Mouse (Mus musculus) adrenal gland (tissue): ENCODE results near the gene Med23.

Experiments used
- intact Hi-C: fragments of 180-260 bp; cut with DNase I; formaldehyde crosslinking; loops from one replicate; pipeline ENCODE4 v1.15.1; 2025
- long read RNA-seq, 2 experiments: library from polyadenylated mRNA; unstranded; transcript quantifications; one replicate each; pipeline ENCODE4 v2.0.0; 2020; ENCODE audit warnings: borderline replicate concordance in 1 of 2; ENCODE audit not compliant: insufficient replicate concordance in 1 of 2

The Med23 gene
- long read RNA-seq, experiment 1, partial matches to known transcripts: 11 of 11 reads
- long read RNA-seq, experiment 1, other reads (novel, unspliced or antisense): 0 of 11 reads
- long read RNA-seq, experiment 2, full-length matches to known transcripts: 1 of 2 reads
- long read RNA-seq, experiment 2, partial matches to known transcripts: 1 of 2 reads
- long read RNA-seq, experiment 2, other reads (novel, unspliced or antisense): 0 of 2 reads

DNA sequence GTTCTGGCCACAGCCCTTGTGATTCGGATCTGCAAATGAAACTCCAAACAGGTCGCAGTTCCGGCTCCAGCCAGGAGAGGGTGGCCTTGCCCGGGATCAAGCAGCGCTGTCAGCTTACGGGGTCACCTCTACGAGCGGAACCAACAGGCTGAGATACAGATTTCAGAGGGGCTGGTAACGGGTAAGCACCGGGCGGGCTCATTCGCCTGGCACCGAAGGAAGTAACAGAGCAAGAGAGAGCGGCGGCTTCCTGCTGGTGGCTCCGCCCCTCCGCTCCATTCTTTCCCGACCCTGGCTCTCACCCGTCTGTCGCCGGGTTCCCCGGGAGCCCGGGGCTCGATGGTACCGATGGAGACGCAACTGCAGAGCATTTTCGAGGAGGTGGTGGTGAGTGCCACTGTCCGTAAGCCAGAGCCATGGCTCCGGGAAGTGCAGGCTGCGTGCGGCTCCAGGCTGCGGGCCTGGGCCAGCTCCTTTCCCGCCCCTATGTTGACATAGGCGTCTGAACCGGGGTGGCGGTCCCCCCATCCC lies at the start of gene Med23:
Med23 (plus strand) TSS at position 227 of the 531 bp plus-strand sequence.
- intact Hi-C loops: no loop called here

DNA sequence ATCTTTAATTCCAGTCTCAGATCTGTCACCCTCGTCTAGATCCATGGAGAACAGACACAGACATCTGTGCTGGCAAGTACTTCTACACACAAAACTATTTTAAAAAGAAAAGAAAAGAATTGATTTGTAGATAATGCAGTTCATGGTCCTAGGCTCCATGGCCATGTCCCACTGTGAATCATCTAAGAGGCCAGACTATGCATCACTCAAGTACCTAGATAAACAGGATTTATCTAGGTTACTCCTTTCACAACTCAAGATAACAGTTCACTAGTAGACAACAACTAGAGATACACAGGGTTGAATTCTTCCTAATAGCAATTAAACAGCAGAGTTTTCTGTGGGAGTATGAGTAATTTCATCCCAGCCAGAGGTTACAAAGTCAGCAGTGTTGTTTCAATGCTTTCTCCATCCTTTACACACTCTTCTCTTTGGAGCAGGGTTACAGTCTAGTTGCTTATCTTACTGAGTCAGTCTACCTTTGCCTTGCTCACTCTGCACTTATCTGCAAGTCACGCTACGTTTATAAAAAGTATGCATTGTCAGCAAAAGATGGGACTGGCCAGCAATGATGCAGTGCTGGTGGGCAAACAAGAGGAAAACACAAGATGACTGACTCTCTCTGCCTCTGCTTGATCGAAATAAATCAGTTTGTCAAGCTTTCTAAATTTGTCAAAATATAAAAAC lies 47.7 kb upstream of the Med23 start:
- intact Hi-C loops: no loop called here

DNA sequence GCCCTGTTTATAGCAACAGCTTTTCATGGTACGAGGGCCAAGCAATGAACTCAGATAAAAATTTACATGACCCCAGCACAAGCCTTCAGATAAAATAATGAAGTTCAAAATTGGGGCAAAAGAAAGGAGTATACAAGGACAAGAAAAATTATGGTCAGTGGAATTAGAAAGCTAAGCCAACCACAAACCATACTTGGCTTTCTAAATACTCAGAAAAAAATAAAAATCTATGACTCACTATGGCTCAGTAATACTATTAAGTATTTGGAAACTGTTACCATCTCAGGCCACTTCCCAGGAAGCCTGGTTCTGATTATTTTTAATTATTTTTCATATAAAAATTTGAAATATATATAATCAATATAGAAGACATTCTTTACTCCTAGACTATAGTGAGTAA lies 46.9 kb upstream of the Med23 start:
- intact Hi-C loops: no loop called here

DNA sequence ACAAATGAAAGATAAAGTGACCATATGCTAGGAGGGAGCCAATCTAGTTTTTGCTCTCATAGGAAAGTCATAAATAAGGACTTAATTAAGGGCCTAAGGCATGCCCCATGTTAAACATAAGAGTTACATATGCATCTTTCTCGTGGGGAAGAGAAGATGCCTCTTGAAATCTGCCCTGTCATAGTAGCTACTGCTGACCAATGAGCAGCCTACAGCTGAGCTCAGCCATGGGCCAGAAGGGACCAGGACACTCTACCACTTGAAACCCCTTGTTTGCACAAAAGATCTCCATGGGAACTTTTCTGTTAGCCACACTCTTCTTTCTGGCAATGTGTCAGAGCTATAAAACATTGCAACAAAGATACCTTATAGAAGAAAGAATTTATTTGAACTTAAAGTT lies 46.5 kb upstream of the Med23 start:
- intact Hi-C loops: no loop called here

DNA sequence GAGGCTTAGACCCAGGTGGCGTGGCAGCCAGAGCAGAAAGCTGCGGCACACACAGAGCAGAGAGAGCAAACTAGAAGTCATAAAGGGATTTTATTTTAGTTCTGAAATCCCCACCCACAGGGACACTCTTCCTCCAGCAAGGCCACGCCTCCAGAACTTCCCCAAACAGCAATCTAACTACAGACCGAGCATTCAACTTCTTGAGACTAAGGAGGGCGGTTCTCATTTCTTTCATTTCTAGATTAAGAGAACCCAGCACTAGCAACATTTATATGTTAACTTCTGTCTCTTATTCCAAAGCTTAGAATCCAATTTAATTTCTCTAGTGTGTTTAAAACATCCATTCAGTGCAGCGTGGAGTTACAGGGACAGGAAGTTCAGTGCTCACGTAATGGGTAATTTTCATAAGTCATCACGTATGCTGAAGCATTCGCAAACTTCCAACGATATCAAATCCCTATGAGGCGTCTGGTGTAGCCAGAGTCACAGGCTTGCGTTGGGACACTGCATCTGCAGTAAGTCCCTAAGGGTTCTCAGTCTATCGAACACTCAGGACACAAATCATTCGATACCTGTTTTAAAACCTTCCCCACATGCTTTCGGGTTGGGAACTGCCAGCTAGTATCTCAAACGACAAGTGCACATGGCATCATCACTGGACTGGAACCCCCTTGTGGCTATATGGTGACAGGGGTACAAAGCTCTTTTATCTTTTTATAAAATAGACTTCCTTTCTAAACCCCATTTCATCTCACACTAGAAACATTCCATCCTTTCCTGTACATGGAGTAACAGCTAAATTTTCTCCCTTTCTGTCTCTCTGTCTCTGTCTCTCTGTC lies 45.9 kb upstream of the Med23 start:
- intact Hi-C loops: no loop called here

DNA sequence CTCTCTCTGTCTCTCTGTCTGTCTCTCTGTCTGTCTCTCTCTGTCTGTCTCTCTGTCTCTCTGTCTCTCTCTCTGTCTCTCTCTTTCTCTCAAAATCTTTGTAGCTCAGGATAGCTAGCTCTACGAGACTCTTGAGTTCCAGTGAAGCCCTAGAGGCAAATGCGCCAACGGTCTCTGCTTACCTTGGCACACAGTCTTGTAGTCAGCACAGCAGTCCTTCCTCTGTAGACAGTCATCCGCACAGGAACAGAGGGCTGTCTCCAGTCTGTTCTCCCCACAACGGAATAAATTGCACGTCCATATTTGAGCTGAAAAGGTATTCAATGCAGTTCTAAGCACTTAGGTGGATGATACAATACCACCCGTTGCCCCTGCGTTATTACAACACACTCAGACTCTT lies 45.2 kb upstream of the Med23 start:
- intact Hi-C loops: no loop called here

DNA sequence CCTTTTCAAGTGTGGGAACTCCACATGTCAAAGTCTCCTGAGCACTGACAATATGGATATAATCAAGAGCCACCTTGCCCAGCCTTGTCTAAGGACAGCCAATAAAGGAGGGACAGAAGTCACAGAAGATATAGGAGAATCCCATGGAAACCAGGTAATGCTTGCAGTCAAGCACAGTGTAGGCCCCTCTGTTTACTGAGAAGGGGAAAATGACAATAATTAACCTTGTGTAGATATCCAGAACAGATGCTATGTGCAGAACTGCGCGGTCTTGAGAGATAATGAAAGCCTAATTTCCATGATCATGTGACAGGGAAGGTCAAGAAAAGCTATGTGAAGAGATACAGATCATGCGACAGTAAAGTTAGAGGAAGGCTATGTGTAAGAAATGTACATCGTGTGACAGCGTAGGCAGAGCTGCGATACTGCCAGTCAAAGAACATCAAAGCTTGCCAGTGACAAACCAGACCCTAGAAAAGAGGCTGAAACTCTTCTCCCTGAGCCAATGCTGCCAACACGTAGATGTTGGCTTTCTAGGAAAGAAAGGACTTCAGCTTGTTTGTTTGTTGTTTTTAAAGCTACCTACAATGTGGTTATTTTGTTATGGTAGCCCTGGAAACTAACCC lies 44.2 kb upstream of the Med23 start:
- intact Hi-C loops: no loop called here

DNA sequence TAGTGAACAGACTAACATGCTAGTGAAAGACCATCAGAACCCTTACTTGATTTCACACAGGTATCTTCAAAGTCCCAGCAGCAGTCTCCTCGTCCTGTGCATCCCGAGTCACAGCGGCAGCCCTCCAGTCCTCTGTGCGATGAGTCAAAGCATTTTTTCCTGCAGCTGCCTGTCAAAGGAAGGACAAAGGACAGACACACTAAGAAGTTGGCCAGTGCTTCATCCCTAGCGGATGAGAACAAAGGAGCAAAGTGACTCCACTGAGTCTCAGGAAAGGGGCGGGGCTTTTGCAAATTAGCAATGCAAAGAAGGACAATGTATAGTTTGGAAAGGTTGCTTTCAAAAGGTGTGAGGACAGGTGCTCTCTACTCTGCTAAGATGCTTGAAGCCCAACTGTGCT lies 43.7 kb upstream of the Med23 start:
- intact Hi-C loops: no loop called here

DNA sequence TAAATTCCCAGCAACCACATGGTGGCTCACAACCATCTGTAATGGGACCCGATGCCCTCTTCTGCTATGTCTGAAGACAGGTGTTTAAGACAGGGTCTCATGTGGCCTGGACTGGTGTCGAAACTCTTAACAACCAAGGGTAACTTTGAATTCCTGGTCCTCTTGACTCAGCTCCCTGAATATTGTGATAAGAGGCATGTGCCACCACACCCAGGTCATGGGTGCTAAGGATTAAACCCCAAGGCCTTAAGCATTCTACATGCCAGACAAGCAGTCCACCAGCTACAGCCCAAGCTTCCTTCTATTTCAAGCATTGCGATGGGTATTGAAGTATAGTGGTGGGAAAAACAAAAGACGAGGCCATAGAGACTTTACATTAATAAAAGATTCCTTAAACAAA lies 41.6 kb upstream of the Med23 start:
- intact Hi-C loops: no loop called here

DNA sequence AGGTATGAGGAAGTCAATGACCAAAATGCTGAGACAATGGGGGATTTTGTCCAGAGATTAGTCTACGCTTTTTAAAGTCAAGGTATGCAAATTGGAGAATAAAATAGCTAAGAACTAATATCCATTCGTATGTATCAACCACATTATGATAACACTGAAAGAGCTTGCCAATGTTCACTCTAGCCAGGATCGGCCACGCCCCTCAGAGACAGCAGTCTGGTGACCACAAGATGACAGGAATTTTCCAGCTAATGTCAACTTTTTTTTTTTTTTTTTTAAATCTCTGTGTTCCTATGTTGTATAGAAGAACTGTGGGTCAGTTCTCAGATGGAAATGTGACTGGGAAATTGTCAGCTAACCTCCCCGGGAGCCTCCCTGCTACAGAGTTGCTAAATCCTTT lies 39.3 kb upstream of the Med23 start:
- intact Hi-C loops: no loop called here

DNA sequence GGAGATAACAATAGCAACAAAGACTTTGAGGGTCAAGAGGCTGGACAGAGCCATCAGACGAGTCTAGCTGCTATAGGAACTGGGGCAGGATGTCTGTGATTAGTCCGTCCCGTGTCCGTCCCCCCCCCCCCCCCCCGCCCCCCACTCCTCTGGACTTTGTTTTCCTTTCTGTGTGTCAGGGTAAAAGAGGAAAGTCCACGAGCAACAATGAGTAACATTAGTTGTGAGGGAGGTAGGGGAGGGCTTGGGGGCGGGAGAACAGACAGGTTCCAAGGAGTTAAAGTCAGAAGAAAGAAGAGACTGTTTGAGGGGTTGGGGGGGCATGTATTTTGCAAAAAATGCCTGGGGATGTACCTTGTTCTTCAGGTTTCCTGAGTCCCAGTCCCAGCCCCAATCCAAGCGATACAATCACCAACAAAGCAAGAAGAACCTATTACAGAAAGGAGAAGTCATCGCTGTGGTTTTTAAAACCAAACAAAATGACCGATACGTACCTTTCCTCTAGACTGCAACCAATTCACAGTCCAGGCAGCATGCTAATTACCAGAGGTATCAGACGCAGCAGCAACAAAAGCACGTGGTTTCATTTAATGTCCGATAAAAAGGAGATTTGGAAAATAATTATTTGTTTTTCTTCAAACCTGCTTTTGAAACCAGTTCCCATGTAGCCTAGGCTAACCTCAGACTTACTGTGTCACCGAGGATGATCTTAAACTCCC lies 38.2 kb upstream of the Med23 start:
- intact Hi-C loops: no loop called here

DNA sequence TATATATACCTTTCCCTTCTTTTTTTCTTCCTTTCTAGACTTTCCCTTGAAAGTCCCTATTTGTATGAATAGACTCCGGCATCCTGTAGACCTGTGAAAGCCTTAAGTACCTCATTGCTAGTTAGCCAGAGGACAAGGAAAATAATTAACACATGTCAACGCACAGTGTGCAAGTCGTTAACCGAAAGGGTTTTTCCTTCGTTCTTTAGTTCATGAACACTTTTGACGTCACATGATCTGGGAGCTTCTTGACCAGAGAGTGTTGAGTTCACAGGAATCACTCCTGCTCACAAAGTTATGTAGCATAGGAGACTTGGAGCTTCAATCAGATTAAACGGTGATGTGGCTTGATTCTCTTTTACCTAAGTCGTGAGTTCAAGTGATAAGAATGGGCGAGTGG lies 37.5 kb upstream of the Med23 start:
- intact Hi-C loops: no loop called here

DNA sequence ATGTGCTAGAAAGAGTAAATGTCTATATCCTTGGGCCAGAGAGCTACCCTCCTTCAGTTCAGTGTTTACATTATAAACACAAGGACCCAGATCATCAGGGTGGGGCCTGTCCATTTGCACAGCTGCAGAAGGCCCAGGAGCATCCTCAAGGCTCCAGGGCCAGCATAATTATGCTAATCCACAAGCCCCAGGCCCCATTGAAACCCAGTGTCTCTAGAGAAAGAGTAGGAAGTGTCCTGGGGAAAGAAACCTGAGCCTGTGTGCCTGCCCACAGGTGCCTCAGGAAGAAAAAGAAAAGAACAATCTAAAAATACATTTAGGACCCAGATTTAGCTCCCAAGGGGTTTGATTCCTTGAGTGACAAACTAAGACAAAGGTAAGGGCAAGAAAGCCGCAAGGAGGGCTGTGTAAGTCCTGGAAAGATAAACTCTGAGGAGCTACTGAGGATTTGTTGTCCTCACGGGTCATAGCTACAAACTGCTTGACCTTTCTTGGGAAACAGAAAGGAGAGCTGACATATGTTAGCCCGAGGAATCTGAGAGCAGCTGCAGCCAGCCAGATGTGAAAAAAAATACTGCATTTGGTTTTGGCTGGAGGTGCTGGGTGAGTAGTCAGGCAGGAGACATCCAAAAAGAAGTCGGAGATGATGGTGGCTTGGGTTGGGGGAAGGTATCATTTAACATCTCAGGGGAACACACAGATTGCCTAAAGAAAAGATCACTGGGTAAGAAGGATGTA lies 35.0 kb upstream of the Med23 start:
- intact Hi-C loops: no loop called here

DNA sequence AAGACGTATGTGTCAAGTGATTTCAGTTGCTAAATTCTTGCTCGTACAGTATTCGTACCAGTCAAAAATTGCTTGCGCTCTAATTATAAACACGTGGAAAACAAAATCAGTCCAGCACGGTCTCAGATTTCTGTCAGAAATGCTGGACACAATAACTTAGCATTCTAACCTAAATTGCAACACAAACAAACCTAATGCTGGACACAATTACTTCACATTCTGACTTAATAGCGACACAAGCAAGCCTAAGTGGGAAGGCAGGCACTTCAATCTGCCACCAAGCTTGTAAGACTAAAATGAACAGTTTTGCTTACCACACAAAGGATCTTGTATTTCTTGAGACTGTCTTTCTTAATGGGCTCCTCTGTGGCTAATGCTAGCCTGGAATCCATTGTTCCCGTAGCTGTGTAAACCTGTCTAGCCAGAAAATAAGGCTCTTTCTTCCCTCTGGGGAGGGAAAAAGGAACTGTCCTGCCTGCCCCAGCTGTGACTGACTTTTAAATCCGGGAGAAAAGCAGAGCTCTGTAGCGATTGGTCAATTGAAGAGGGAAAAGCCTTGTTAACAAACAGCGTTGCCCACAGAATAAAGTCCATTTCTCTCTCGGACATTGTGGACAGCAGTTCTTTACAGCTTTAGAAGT lies 34.0 kb upstream of the Med23 start:
- intact Hi-C loops: no loop called here

DNA sequence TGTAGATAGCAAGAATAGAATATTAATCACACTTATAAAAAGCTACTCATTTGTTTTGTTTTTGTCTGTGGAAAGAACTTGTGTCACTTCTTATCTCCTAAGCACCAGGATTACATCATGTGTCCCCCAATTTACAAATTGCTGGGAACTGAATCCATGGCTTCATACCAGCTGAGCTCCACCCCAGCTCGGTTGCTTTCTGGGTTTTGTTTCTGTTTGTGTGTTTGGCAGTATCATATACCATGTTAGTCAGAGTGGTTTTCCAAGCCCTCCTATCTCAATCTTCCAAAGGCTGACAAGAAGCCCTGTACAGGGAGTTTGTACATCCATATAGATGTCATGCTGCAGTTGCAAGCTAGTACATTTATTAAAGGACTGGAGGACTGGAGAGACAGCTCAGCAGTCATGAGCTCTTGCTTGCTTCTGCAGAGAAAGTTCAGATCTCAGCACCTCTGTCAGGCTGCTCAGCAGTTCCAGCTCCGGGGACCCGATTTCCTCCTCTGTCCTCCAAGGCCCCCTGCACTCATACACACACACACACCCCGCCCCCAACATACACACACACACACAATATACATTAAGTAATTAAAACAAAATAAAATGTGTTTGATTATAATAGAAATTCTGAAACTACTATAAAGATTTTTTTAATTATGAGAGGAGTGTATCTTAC lies 33.3 kb upstream of the Med23 start:
- intact Hi-C loops: no loop called here

DNA sequence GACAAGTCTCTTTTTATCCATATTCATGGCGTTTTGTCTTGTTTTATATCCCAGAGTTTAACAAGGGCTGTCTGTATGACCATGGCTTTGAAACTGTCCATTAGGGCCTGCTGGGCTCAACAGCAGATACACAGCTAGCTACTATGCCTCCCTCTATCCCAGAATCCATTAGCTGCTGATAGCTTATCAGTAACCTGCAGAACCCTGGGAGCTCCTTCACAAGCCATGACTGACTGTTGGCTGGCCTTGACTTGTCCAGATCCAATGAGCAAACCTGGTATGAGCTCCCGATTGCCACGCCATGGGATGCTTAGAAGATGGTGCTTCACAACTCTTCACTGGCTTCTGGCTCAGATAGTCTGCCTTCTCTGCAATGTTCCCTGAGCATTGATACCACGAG lies 29.0 kb upstream of the Med23 start:
- intact Hi-C loops: no loop called here

DNA sequence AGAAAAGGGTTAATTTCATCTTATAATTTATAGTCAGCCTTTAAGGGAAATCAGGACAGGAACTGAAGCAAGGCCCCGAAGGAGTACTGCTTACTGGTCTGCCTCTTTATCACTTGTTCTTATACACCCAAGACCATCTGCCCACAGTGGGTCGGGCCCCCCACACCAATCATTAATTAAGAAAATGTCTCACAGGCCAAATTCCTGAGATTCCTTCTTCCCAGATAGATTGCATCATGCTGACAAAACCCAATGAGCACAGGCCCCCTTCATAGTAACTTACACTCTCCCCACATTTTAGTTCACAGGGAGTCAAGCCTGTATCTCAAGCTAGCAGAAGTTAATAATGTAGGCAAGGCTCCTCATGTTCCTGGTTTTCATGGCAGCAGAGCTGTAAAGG lies 27.8 kb upstream of the Med23 start:
- intact Hi-C loops: no loop called here

DNA sequence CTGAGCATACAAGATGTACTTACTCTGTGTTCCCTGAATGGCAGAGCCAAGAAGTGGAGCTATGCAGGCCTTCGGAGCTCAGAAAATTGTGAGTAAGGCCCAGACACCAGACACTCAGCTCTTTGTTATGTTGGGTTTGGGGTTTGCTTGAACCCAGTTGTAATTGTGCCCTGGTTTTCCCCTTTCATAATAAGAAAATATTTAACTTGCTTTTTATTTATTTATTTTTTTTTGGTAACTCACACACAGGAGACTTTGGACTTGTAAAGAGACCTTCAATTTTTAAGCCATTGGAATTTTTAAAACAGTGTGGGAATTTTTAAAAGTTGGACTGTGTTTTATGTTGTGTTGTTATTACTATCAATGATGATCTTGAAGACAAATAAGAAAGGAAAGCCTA lies 27.1 kb upstream of the Med23 start, which contains the start of gene Enpp3:
Enpp3 (minus strand) TSS at position 148 of the 400 bp plus-strand sequence.
- intact Hi-C loops: no loop called here

DNA sequence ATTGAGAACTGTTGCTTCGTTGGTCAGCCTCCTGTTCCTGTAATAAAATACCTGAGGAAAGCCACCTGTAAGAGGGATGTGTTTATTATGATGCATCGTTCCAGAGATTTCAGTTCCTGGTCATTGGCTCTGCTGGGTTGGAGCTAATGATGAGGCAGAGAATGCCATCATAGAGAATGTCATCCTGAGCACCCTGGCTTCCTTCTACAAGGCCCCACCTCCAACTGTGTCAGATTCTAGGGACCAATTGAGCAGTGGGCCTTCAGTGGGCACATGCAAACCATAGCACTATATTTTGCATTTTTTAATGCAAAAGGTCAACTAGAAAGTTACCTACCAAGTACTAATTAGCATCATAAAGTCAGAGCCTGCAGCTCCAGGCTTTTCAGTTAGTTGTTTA lies 6.6 kb upstream of the Med23 start:
- intact Hi-C loops: no loop called here
